Mouse (Mus musculus) olfactory bulb, adult 2 months (tissue): Measurements from ENCODE around the gene Muc1.
"Not testable (repeated sequence)": the region's sequence is repeated elsewhere in the genome, so short reads cannot be mapped to it uniquely, and the experiment has no call there.

Experiments used
- CTCF ChIP-seq: fragments of 200-500 bp; IDR thresholded peaks from 2 replicates; pipeline ENCODE4 v1.5.1; 2012; ENCODE audit warnings: low read depth, mild to moderate bottlenecking, low read length, moderate library complexity; ENCODE audit not compliant: insufficient read depth
- POLR2A ChIP-seq: fragments of 200-500 bp; IDR thresholded peaks from 2 replicates; pipeline ENCODE4 v1.6.1; 2012; ENCODE audit warnings: mild to moderate bottlenecking, low read depth, low read length, moderate library complexity; ENCODE audit not compliant: insufficient read depth

DNA sequence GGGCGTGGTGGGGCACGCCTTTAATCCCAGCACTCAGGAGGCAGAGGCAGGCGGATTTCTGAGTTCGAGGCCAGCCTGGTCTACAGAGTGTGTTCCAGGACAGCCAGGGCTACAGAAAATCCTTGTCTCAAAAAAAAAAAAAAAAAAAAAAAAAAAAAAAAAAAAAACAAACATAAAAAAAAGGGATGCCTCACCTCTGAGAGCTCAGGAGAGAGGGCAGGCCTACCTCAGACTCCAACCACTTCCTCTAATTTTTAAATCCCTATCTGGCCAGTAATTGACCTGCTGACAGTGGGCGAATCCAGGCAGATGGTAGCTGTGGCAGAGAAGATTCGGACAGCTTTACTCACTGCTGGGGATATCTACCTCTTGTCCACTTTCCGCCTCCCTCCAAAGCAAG lies 12.4 kb upstream of the Muc1 start:
- TF ChIP-seq CTCF, POLR2A: not testable (repeated sequence)
